Mouse (Mus musculus) liver, postnatal 0 days (tissue): ENCODE data around the gene Eef1akmt2. TPM values are rescaled to one million over a fixed set of nuclear protein-coding genes. Genes with fewer than 3 reads are reported as not detected.

Experiments
- ATAC-seq: fragments of 200-750 bp; cut with Nextera tagmentation; 2 replicates; pipeline ENCODE4 v1.8.0; 2017; ENCODE audit warnings: mild to moderate bottlenecking, moderate library complexity
- DNase-seq: peaks from one replicate; pipeline ENCODE4 v3.0.0-alpha.2; 2016
- H3K27ac ChIP-seq: fragments of 300-500 bp; sonication (generic); 2 replicates; pipeline ENCODE4 v1.5.1; 2014; ENCODE audit warnings: antibody characterized with exemption, moderate library complexity, mild to moderate bottlenecking, low read depth
- H3K27me3 ChIP-seq: fragments of 300-500 bp; sonication (generic); 2 replicates; pipeline ENCODE4 v1.6.1; 2014; ENCODE audit warnings: low read length, control low read depth, mixed read lengths; ENCODE audit not compliant: insufficient read depth
- H3K36me3 ChIP-seq: fragments of 300-500 bp; sonication (generic); replicated peaks from 2 replicates; pipeline ENCODE4 v1.6.1; 2014; ENCODE audit warnings: mild to moderate bottlenecking, control low read depth, low read length, moderate library complexity, mixed read lengths; ENCODE audit not compliant: insufficient read depth
- H3K4me1 ChIP-seq: fragments of 300-500 bp; sonication (generic); 2 replicates; pipeline ENCODE4 v1.6.1; 2014; ENCODE audit warnings: antibody characterized with exemption, mild to moderate bottlenecking, control low read depth; ENCODE audit not compliant: insufficient read depth
- H3K4me2 ChIP-seq: fragments of 300-500 bp; sonication (generic); 2 replicates; pipeline ENCODE4 v1.6.1; 2014; ENCODE audit warnings: low read depth, mild to moderate bottlenecking, low read length, moderate library complexity, mixed read lengths
- H3K4me3 ChIP-seq: fragments of 300-500 bp; sonication (generic); 2 replicates; pipeline ENCODE4 v1.5.1; 2014; ENCODE audit warnings: low read depth, low read length
- H3K9ac ChIP-seq: fragments of 300-500 bp; sonication (generic); replicated peaks from 2 replicates; pipeline ENCODE4 v1.6.1; 2014; ENCODE audit warnings: mild to moderate bottlenecking, moderate library complexity
- H3K9me3 ChIP-seq: fragments of 300-500 bp; sonication (generic); 2 replicates; pipeline ENCODE4 v1.6.1; 2016; ENCODE audit warnings: mild to moderate bottlenecking, control low read depth, low read length, mixed read lengths
- CTCF ChIP-seq: sonication (generic); IDR thresholded peaks from 2 replicates; pipeline ENCODE4 v1.5.1; 2016; ENCODE audit warnings: antibody characterized with exemption, low read depth
- EP300 ChIP-seq: IDR thresholded peaks from 2 replicates; pipeline ENCODE4 v1.6.1; 2016; ENCODE audit warnings: antibody characterized with exemption, low read depth, mild to moderate bottlenecking
- WGBS: fragments of 180-500 bp; shearing (Covaris S2); extraction: QIAGEN DNeasy Blood & Tissue Kit; methylation state at CpG from one replicate; pipeline ENCODE4 v1.1.7; 2014; ENCODE audit not compliant: insufficient replicate concordance; 5-methylcytosine and 5-hydroxymethylcytosine counted together
- polyA plus RNA-seq: library from polyadenylated mRNA; unstranded; fragments of >200 nt; fragmentation: Nextera tagmentation; extraction: Ambion mirVana; gene quantifications from 2 replicates; pipeline ENCODE4 v1.2.1, GENCODE M21; 2015

The Eef1akmt2 gene
- polyA plus RNA-seq, 1 experiment from 2014 or later: 14.1 TPM

DNA sequence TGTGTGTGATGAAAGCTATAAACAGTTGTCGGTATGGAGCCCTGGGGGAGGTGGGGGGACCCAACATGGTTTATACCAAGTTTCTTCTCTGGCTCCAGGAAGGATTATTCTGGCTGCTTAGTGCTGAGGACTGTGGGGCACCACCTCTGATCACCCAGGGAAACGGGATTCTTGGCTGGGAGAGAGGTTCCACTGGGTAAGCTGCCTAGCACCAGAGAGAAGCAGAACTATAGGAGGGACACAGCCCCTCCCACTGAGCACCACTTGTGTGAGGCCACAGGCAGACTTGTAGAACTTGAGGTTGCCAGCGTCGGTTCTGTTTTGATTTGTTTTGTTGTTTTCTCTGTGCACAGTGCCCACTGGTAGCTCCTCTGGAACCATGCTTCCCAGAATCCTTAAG is 1.5 kb upstream of the Eef1akmt2 start:
- no peaks in the 10 kb centered on the region for H3K27me3 ChIP-seq
- WGBS: 62% methylated on average over 4 of the region's 4 CpGs
- TF ChIP-seq EP300: no peak
- no peak for TF ChIP-seq CTCF
- H3K27ac ChIP-seq: no peak overlapping the region
- no peak overlapping the region for H3K9ac ChIP-seq
- H3K4me1 ChIP-seq: peaks cover 10% of the 10 kb centered on the region
- H3K4me2 ChIP-seq: no peak overlapping the region
- DNase-seq: no peak
- no peak overlapping the region for H3K4me3 ChIP-seq
- no peaks in the 10 kb centered on the region for H3K9me3 ChIP-seq
- ATAC-seq: no peak
- H3K36me3 ChIP-seq: 0 out of 2 replicates have a peak, but pooled peaks cover 6% of the 10 kb centered on the region

DNA sequence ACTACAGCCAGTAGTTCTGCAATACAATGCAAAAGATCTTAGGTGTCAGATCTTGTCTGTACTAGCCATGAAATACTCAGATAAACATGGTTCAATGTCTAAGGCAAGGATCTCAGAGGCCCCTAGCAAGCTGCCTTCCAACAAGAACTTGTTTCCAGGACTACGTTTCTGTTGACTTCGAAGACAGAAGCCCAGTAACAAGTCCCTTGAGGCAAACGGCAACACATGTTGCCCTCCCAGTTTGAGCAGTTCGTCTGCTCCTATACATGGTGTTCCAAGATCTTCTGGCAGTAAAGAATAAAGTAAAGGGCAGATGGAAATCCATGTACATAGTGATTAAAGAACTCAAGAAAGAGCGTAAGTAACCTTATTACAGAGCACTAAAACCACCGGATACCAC is 888 bp upstream of the Eef1akmt2 start:
- Histone ChIP-seq H3K9me3 (no peaks in the 10 kb centered on the region), H3K9ac (no peak overlapping the region), H3K27me3 (no peaks in the 10 kb centered on the region), H3K36me3 (peaks cover 10% of the 10 kb centered on the region; the same call in 1 of the 2 replicates), H3K4me2 (no peak overlapping the region), H3K27ac (no peak overlapping the region), H3K4me3 (no peak overlapping the region), H3K4me1 (peaks cover 6% of the 10 kb centered on the region; the same call in 1 of the 2 replicates)
- DNase-seq (no peak), ATAC-seq (no peak)
- 82% methylated on average over 6 of the region's 6 CpGs for WGBS
- TF ChIP-seq EP300 (no peak), CTCF (no peak)

DNA sequence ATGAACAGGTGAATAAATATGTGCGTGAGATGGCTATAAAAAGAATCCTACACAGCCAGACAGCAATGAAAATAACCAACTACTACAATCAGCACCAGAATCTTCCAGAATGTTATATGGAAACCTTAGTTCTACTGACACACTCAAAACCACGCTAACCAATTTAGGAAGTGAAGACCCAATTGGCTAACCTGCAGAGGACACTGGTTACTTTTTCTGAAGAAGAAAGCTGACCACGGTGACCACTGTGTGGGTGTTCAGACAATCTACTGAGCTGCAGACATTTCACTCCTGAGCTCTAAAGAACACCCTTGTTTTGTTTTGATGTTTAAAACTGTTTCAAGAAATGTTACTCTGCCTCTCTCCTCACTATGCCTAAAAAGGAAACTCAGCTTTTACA is 9.3 kb downstream of the Eef1akmt2 start:
- H3K36me3 ChIP-seq: peaks cover 9% of the 10 kb centered on the region; the same call in 1 of the 2 replicates
- H3K27me3 ChIP-seq: no peaks in the 10 kb centered on the region
- H3K4me2 ChIP-seq: no peak overlapping the region
- H3K9me3 ChIP-seq: no peaks in the 10 kb centered on the region
- DNase-seq (no peak), ATAC-seq (no peak)
- TF ChIP-seq EP300 (no peak), CTCF (no peak)
- no peaks in the 10 kb centered on the region for H3K4me1 ChIP-seq
- no peak overlapping the region for H3K27ac ChIP-seq
- H3K4me3 ChIP-seq: no peak overlapping the region
- H3K9ac ChIP-seq: no peak overlapping the region
- WGBS: 70% methylated on average over 3 of the region's 3 CpGs

DNA sequence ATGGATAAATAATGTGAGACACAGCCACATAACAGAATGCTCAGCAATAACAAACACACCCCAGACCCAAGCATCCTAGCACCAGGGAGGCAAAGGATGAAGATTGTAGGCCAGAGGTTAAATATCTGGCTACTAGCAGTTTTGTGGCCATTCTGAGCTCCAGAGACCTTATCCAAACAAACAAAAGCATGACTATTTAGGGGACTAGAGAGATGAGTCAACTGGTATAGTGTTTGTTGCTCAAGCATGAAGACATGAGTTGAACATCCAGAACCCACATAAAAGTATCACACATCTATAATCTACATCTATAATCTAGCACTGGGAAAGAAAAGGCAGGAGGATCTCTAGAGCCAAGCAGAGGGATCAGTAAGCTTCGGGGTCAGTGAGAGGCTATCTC is 10.0 kb downstream of the Eef1akmt2 start:
- H3K36me3 ChIP-seq: peaks cover 9% of the 10 kb centered on the region; the same call in 1 of the 2 replicates
- WGBS: 88% methylated on average over 1 of the region's 1 CpGs
- no peak for TF ChIP-seq CTCF
- TF ChIP-seq EP300: no peak

DNA sequence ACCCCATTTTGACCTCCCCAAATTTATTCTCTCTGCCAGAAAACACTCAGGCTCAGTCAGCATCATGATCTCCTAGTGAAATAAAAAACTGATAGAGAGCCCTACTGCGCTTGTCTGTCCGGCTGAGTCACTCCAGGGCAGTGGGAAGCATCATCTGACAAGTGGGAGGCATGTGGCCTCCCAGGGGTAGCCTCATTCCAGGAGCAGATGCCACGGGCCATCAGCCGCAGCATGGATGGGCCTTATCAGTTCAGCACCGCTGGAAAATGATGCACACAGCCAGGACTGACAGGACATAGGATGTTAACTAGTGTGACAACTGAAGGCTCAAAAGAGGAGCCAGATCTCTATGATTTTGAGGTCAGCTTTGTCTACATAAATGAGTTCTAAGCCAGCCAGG is 11.2 kb downstream of the Eef1akmt2 start:
- DNase-seq (no peak), ATAC-seq (no peak)
- Histone ChIP-seq H3K27ac (no peak overlapping the region), H3K4me3 (no peak overlapping the region), H3K4me1 (no peaks in the 10 kb centered on the region), H3K27me3 (no peaks in the 10 kb centered on the region), H3K4me2 (no peak overlapping the region), H3K9ac (no peak overlapping the region), H3K36me3 (peaks cover 9% of the 10 kb centered on the region; the same call in 1 of the 2 replicates), H3K9me3 (no peaks in the 10 kb centered on the region)
- TF ChIP-seq EP300: no peak
- 69% methylated on average over 5 of the region's 5 CpGs for WGBS

More for the DNA sequence above, 10.0 kb downstream of the Eef1akmt2 start:
- H3K4me2 ChIP-seq: no peak overlapping the region
- ATAC-seq: no peak
- H3K4me3 ChIP-seq: no peak overlapping the region
- no peaks in the 10 kb centered on the region for H3K9me3 ChIP-seq
- H3K4me1 ChIP-seq: no peaks in the 10 kb centered on the region
- no peak overlapping the region for H3K27ac ChIP-seq
- no peak overlapping the region for H3K9ac ChIP-seq
- no peak for DNase-seq
- H3K27me3 ChIP-seq: no peaks in the 10 kb centered on the region

DNA sequence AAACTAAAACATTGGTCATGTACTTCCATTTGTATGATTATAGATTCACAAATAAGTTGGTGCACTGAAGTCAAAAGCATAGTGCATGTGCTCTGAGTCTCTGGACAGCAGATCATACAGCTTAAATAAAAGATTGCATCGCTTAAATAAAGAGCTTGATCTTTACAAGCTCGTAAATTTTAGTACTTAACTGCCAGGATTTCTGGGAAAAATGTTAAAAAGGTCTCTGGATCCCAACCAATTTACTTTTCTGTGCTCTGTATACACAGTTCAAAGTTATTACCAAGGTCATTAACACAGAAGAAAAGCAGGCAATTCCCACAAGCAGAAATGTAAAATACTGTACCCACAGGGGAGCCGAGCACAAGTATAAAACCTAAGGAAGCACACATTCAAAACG is 21.5 kb downstream of the Eef1akmt2 start:
- H3K27ac ChIP-seq: no peak overlapping the region
- H3K36me3 ChIP-seq: peaks cover 21% of the 10 kb centered on the region
- no peak overlapping the region for H3K9ac ChIP-seq
- TF ChIP-seq CTCF (no peak), EP300 (no peak)
- ATAC-seq: no peak
- no peaks in the 10 kb centered on the region for H3K9me3 ChIP-seq
- H3K27me3 ChIP-seq: no peaks in the 10 kb centered on the region
- WGBS: 81% methylated on average over 4 of the region's 4 CpGs
- H3K4me3 ChIP-seq: no peak overlapping the region
- H3K4me2 ChIP-seq: no peak overlapping the region
- DNase-seq: no peak
- no peaks in the 10 kb centered on the region for H3K4me1 ChIP-seq
